Mouse (Mus musculus) lung, adult 2 months (tissue): ENCODE results near the gene Sufu.

Experiments used
- CTCF ChIP-seq: fragments of 200-500 bp; IDR thresholded peaks from 2 replicates; pipeline ENCODE4 v1.5.1; 2011; ENCODE audit warnings: mild to moderate bottlenecking, low read length, control low read depth; ENCODE audit not compliant: insufficient read depth
- POLR2A ChIP-seq: fragments of 200-500 bp; IDR thresholded peaks from 2 replicates; pipeline ENCODE4 v1.6.1; 2011; ENCODE audit warnings: low read depth, mild to moderate bottlenecking, control low read depth, low read length, borderline replicate concordance; ENCODE audit errors: extremely low read depth

- TF ChIP-seq CTCF (peak; percentile 74), POLR2A (no peak)
These were observed 47.5 kb downstream of the Sufu start for GRCm38 (mm10) chr19:46444209-46444608.
